Mouse (Mus musculus) spleen, adult 10 weeks (tissue): ENCODE data around the gene Gm28079. TPM values are rescaled to one million over a fixed set of nuclear protein-coding genes. Genes with fewer than 3 reads are reported as not detected.

Experiments used
- polyA plus RNA-seq: library from polyadenylated mRNA; stranded (reverse); fragments of 350-450 nt; fragmentation: Illumina TruSeq; extraction: RNeasy Lipid Tissue Mini Kit (QIAGEN cat#74804); gene quantifications from one replicate; pipeline ENCODE4 v1.2.3, GENCODE M21; 2015; ENCODE audit warnings: low replicate concordance; ENCODE audit not compliant: insufficient read depth

Gm28079 gene
- polyA plus RNA-seq = not detected

DNA sequence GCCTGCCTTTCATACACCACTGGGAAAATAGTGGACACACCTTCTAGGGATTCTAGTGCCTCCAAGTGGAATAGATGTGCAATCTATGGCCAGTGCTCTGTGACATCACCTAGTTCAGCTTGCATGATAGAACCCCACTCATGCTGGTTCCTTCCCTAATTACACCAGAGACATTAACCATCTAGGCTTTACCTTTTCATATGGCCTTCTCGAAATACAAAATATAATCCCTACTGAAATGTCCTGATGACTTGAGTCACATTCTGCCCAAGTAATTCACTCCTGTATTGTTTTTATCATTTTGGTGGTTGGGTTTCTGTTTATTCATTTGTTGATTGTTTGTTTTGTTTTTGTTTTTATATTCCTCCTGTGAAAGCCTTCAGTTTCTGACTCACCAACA is at the start of gene Gm28079:
Gm28079 (minus strand) TSS at position 101 of the 400 bp plus-strand sequence.

